Mouse (Mus musculus) bone marrow macrophage, adult 2 months (primary cell): ENCODE measurements around the gene Uvssa.

ENCODE experiments used
- CTCF ChIP-seq: IDR thresholded peaks from 2 replicates; pipeline ENCODE4 v1.5.1; 2012; ENCODE audit warnings: low read depth, mild to moderate bottlenecking, low read length, moderate library complexity
- POLR2A ChIP-seq: IDR thresholded peaks from 2 replicates; pipeline ENCODE4 v1.6.1; 2012; ENCODE audit warnings: mild to moderate bottlenecking, low read depth, low read length, borderline replicate concordance

- TF ChIP-seq CTCF (no peak), POLR2A (no peak)
These were observed 15.1 kb upstream of the Uvssa start for GRCm38 (mm10) chr5:33363263-33363662.
